17 mouse cellular contexts compared by ENCODE assay signal in genomic region chr8:111492508-111492907, GRCm38 (mm10). TPM values are rescaled to one million over a fixed set of nuclear protein-coding genes. Genes with fewer than 3 reads are reported as not detected.
A peak's percentile ranks its signal among the peaks of the same experiment; 100 is the strongest.
DNase-seq lines count a peak whose midpoint lies in the region; ATAC-seq and TF ChIP-seq lines count a peak whose summit lies in the region.
"Had no signal": no experiment of that assay in that cellular context is flagged by ENCODE, and none has a peak within 500 bp of the region (broad histone marks: within the 10 kb centered on the region; RNA-seq: fewer than 3 reads in every experiment).

No protein-coding gene starts in this region.

- no peaks in the 10 kb centered on the region for H3K4me1 ChIP-seq in heart, embryonic 11.5 days (ENCODE audit: control insufficient read depth, insufficient read depth, low read length)
- 0 out of 2 replicates have a peak, but pooled peaks cover 9% of the 10 kb centered on the region for H3K4me1 ChIP-seq in hindbrain, embryonic 13.5 days (replicated peaks)
- no peaks in the 10 kb centered on the region for H3K4me1 ChIP-seq in hindbrain, embryonic 12.5 days
- no peaks in the 10 kb centered on the region for H3K4me1 ChIP-seq in heart, postnatal 0 days (ENCODE audit: control insufficient read depth, insufficient read depth)
- H3K4me1 ChIP-seq: hindbrain, embryonic 15.5 days; kidney, embryonic 15.5 days had no signal

- H3K27ac ChIP-seq in heart, embryonic 11.5 days (ENCODE audit: low read depth, low read length), result no peak overlapping the region
- H3K27ac ChIP-seq in hindbrain, embryonic 13.5 days, result 0 out of 2 replicates have a peak overlapping the region, but pooled peaks have one; percentile 8
- no peak overlapping the region for H3K27ac ChIP-seq in hindbrain, embryonic 12.5 days
- H3K27ac ChIP-seq in heart, postnatal 0 days (ENCODE audit: low read depth), result peak overlapping the region; percentile 5; the same call in 1 of the 2 replicates
- H3K27ac ChIP-seq: forebrain, embryonic 15.5 days; hindbrain, embryonic 15.5 days; kidney, embryonic 15.5 days had no signal

- H3K4me3 ChIP-seq in heart, embryonic 11.5 days (ENCODE audit: low read depth, low read length), result no peak overlapping the region
- H3K4me3 ChIP-seq in hindbrain, embryonic 13.5 days, result no peak overlapping the region
- no peak overlapping the region for H3K4me3 ChIP-seq in hindbrain, embryonic 12.5 days
- no peak overlapping the region for H3K4me3 ChIP-seq in heart, postnatal 0 days (ENCODE audit: low read depth, low read length)
- H3K4me3 ChIP-seq: forebrain, embryonic 15.5 days; hindbrain, embryonic 15.5 days; kidney, embryonic 15.5 days had no signal

- TF ChIP-seq CTCF in heart, postnatal 0 days (IDR thresholded peaks at IDR 0.05; ENCODE audit: low read depth), result no peak

- no peaks in the 10 kb centered on the region; the same call in 1 of the 2 replicates for H3K27me3 ChIP-seq in heart, embryonic 11.5 days (ENCODE audit: control insufficient read depth, insufficient read depth, low read length)
- H3K27me3 ChIP-seq in hindbrain, embryonic 13.5 days, result no peaks in the 10 kb centered on the region
- no peaks in the 10 kb centered on the region for H3K27me3 ChIP-seq in hindbrain, embryonic 12.5 days
- no peaks in the 10 kb centered on the region for H3K27me3 ChIP-seq in heart, postnatal 0 days (ENCODE audit: control insufficient read depth, insufficient read depth, low read length)
- H3K27me3 ChIP-seq: forebrain, embryonic 15.5 days; hindbrain, embryonic 15.5 days; kidney, embryonic 15.5 days had no signal

- H3K9me3 ChIP-seq in heart, embryonic 11.5 days (replicated peaks; ENCODE audit: control insufficient read depth, low read length), result no peaks in the 10 kb centered on the region
- H3K9me3 ChIP-seq in hindbrain, embryonic 13.5 days, result no peaks in the 10 kb centered on the region
- no peaks in the 10 kb centered on the region for H3K9me3 ChIP-seq in hindbrain, embryonic 12.5 days (replicated peaks)
- H3K9me3 ChIP-seq in heart, postnatal 0 days (replicated peaks; ENCODE audit: control insufficient read depth, low read length), result no peaks in the 10 kb centered on the region
- H3K9me3 ChIP-seq: forebrain, embryonic 15.5 days; hindbrain, embryonic 15.5 days; kidney, embryonic 15.5 days had no signal

- no peak overlapping the region for H3K9ac ChIP-seq in heart, embryonic 11.5 days (ENCODE audit: low read depth, low read length)
- H3K9ac ChIP-seq in hindbrain, embryonic 13.5 days, result no peak overlapping the region
- H3K9ac ChIP-seq in hindbrain, embryonic 12.5 days, result no peak overlapping the region
- no peak overlapping the region for H3K9ac ChIP-seq in heart, postnatal 0 days (replicated peaks; ENCODE audit: low read depth, low read length)
- H3K9ac ChIP-seq: forebrain, embryonic 15.5 days; hindbrain, embryonic 15.5 days; kidney, embryonic 15.5 days had no signal

- ATAC-seq in heart, embryonic 11.5 days (replicated peaks; ENCODE audit: insufficient number of reproducible peaks, low FRiP score, low TSS enrichment), result no peak
- ATAC-seq in hindbrain, embryonic 13.5 days (ENCODE audit: low FRiP score), result no peak
- ATAC-seq in hindbrain, embryonic 12.5 days (ENCODE audit: low FRiP score), result no peak
- ATAC-seq in heart, postnatal 0 days (ENCODE audit: insufficient read depth, low read depth), result no peak
- ATAC-seq: forebrain, embryonic 15.5 days; intestine, embryonic 16.5 days had no signal

- TF ChIP-seq EP300 in heart, postnatal 0 days (IDR thresholded peaks at IDR 0.05; ENCODE audit: low read depth), result no peak

- DNase-seq in heart, adult 11 months, result peak; percentile 91
- no peak for DNase-seq in heart, postnatal 0 days (ENCODE audit: low spot score)
- DNase-seq in cerebellum, postnatal 4 days (ENCODE audit: low spot score in 2 of 2), result no peak
- DNase-seq: adrenal gland, adult 2 months; adrenal gland, postnatal 25 days; cerebellum, adult 18-20 months; cerebellum, adult 9-11 months; cerebellum, postnatal 36 days; gastrocnemius, postnatal 10 days; kidney, adult 2 months had no signal

- peaks cover 3% of the 10 kb centered on the region; the same call in 1 of the 2 replicates for H3K36me3 ChIP-seq in heart, embryonic 11.5 days (ENCODE audit: control insufficient read depth, insufficient read depth, low read length)
- peaks cover 30% of the 10 kb centered on the region for H3K36me3 ChIP-seq in hindbrain, embryonic 13.5 days
- H3K36me3 ChIP-seq in hindbrain, embryonic 12.5 days, result peaks cover 18% of the 10 kb centered on the region
- peaks cover 12% of the 10 kb centered on the region for H3K36me3 ChIP-seq in heart, postnatal 0 days (replicated peaks; ENCODE audit: control insufficient read depth, insufficient read depth, low read length)

- H3K4me2 ChIP-seq in heart, embryonic 11.5 days, result no peak overlapping the region
- H3K4me2 ChIP-seq in hindbrain, embryonic 13.5 days, result no peak overlapping the region
- no peak overlapping the region for H3K4me2 ChIP-seq in hindbrain, embryonic 12.5 days (replicated peaks)
- H3K4me2 ChIP-seq in heart, postnatal 0 days (ENCODE audit: low read depth, low read length), result no peak overlapping the region
- H3K4me2 ChIP-seq: forebrain, embryonic 15.5 days; hindbrain, embryonic 15.5 days; kidney, embryonic 15.5 days had no signal

- WGBS in heart, embryonic 11.5 days (ENCODE audit: insufficient replicate concordance), result 89% methylated on average over 9 of the region's 9 CpGs
- WGBS in hindbrain, embryonic 13.5 days, result 87% methylated on average over 9 of the region's 9 CpGs
- 92% methylated on average over 9 of the region's 9 CpGs for WGBS in hindbrain, embryonic 12.5 days
- 79% methylated on average over 9 of the region's 9 CpGs for WGBS in heart, postnatal 0 days

RNA-seq across cellular contexts. Expression of gene Wdr59, which starts 29.4 kb away (rescaled TPM):
- 2.5 and 4.2 TPM in 2 replicates for polyA plus RNA-seq in heart, embryonic 11.5 days (2014; fragmentation: Nextera tagmentation; extraction: Ambion mirVana)
- 7.4 and 8.3 TPM in 2 replicates for polyA plus RNA-seq in hindbrain, embryonic 13.5 days (2015; fragmentation: Nextera tagmentation; extraction: Ambion mirVana)
- polyA plus RNA-seq in hindbrain, embryonic 12.5 days (2016; fragmentation: Nextera tagmentation; extraction: Ambion mirVana), result 7.2 and 7.7 TPM in 2 replicates
- 3.2 and 6.5 TPM in 2 replicates for total RNA-seq in heart, postnatal 0 days (2014; rRNA removed; ENCODE audit: low replicate concordance)
- polyA plus RNA-seq in heart, postnatal 0 days (2015; fragmentation: Nextera tagmentation; extraction: Ambion mirVana), result 2.3 and 2.4 TPM in 2 replicates

RNA-seq across cellular contexts. Expression of gene Znrf1, which starts 43.4 kb away (rescaled TPM):
- 23.1 and 23.7 TPM in 2 replicates for polyA plus RNA-seq in heart, embryonic 11.5 days (2014; fragmentation: Nextera tagmentation; extraction: Ambion mirVana)
- 77.3 and 80.0 TPM in 2 replicates for polyA plus RNA-seq in hindbrain, embryonic 13.5 days (2015; fragmentation: Nextera tagmentation; extraction: Ambion mirVana)
- polyA plus RNA-seq in hindbrain, embryonic 12.5 days (2016; fragmentation: Nextera tagmentation; extraction: Ambion mirVana), result 104 TPM in 2 replicates
- total RNA-seq in heart, postnatal 0 days (2014; rRNA removed; ENCODE audit: low replicate concordance), result 52.1 and 69.1 TPM in 2 replicates
- polyA plus RNA-seq in heart, postnatal 0 days (2015; fragmentation: Nextera tagmentation; extraction: Ambion mirVana), result 13.9 and 15.1 TPM in 2 replicates

Comparison
In these comparisons a context has a peak if more than half of its experiments do, and no peak if none do; other contexts are left out.
1. H3K27ac ChIP-seq: peak in hindbrain, embryonic 13.5 days (single experiment) and heart, postnatal 0 days (single experiment); none in heart, embryonic 11.5 days (single experiment) and hindbrain, embryonic 12.5 days (single experiment).